Mouse (Mus musculus) granulocyte monocyte progenitor cell, adult 5-6 weeks (primary cell): ENCODE measurements at regions not wholly inside any gene's neighbourhood (a gene's known extent, or its start where the extent isn't known, plus 50 kb on each side); places are given as distances from the start of the nearest gene placed in this dataset.
A peak's percentile ranks its signal among the peaks of the same experiment; 100 is the strongest.

Experiments used
- ATAC-seq: replicated peaks from 2 replicates; pipeline ENCODE4 v1.8.0; 2016; ENCODE audit warnings: mild to moderate bottlenecking, moderate TSS enrichment, inconsistent platforms; ENCODE audit not compliant: poor library complexity, severe bottlenecking

DNA sequence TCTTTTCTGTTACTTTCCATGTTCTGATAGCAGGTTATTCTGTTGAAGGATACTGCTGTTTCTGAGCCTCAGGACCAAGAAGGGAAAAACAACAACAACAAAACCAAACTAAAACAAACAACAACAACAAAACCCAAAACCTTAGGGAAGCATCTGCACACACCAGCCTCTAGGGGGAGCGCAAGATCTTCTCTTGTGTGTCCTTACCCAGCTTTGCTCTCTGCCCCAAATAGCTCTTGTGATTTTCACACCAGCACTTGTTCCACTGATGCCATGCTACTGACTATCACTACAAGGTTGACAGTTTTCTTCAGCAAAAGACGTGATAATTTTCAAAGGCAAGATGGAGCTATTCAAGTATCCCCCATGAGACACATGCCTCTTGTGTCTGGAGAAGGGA is 59.8 kb upstream of the Nrg3 start:
- 0 out of 2 replicates have a peak, but pooled peaks have one; percentile 44 for ATAC-seq
